30 mouse cellular contexts compared by ENCODE assay signal in genomic region chr12:35890756-35891155, GRCm38 (mm10). TPM values are rescaled to one million over a fixed set of nuclear protein-coding genes. Genes with fewer than 3 reads are reported as not detected.
DNase-seq lines count a peak whose midpoint lies in the region; ATAC-seq and TF ChIP-seq lines count a peak whose summit lies in the region.
"Had no signal": no experiment of that assay in that cellular context is flagged by ENCODE, and none has a peak within 500 bp of the region (broad histone marks: within the 10 kb centered on the region; RNA-seq: fewer than 3 reads in every experiment).

No protein-coding gene starts in this region.

- no peak for TF ChIP-seq POLR2A in myocyte (IDR thresholded peaks at IDR 0.05; ENCODE audit: insufficient read length, low read depth)

- H3K36me3 ChIP-seq in forebrain, embryonic 10.5 days (replicated peaks), result no peaks in the 10 kb centered on the region
- no peaks in the 10 kb centered on the region for H3K36me3 ChIP-seq in forebrain, embryonic 11.5 days (ENCODE audit: control insufficient read depth, insufficient read depth, low read length)
- no peaks in the 10 kb centered on the region for H3K36me3 ChIP-seq in myocyte (ENCODE audit: control insufficient read depth, insufficient read depth)
- H3K36me3 ChIP-seq: embryonic facial prominence, embryonic 10.5 days; embryonic facial prominence, embryonic 12.5 days; forebrain, embryonic 15.5 days; G1E had no signal

- no peak overlapping the region for H3K4me2 ChIP-seq in forebrain, embryonic 11.5 days (ENCODE audit: low read depth, low read length, severe bottlenecking)
- H3K4me2 ChIP-seq in myocyte (ENCODE audit: low read depth), result peak overlapping the region; percentile 6
- H3K4me2 ChIP-seq: embryonic facial prominence, embryonic 12.5 days; forebrain, embryonic 13.5 days; forebrain, embryonic 15.5 days had no signal

- no peaks in the 10 kb centered on the region for H3K27me3 ChIP-seq in forebrain, embryonic 10.5 days (ENCODE audit: poor library complexity, severe bottlenecking)
- H3K27me3 ChIP-seq in forebrain, embryonic 11.5 days (ENCODE audit: control insufficient read depth, insufficient read depth, low read length), result no peaks in the 10 kb centered on the region
- H3K27me3 ChIP-seq in myocyte (ENCODE audit: control insufficient read depth, insufficient read depth, insufficient read length), result no peaks in the 10 kb centered on the region
- H3K27me3 ChIP-seq: CH12.LX; embryonic facial prominence, embryonic 12.5 days; forebrain, embryonic 13.5 days; forebrain, embryonic 15.5 days; Patski had no signal

- no peak overlapping the region for H3K4me3 ChIP-seq in forebrain, embryonic 10.5 days
- H3K4me3 ChIP-seq in forebrain, embryonic 11.5 days (ENCODE audit: low read depth, low read length), result no peak overlapping the region
- no peak overlapping the region for H3K4me3 ChIP-seq in myocyte
- H3K4me3 ChIP-seq: embryonic facial prominence, embryonic 10.5 days; embryonic facial prominence, embryonic 12.5 days; forebrain, embryonic 13.5 days; forebrain, embryonic 15.5 days had no signal

- peaks cover 29% of the 10 kb centered on the region for H3K4me1 ChIP-seq in forebrain, embryonic 10.5 days
- H3K4me1 ChIP-seq in forebrain, embryonic 11.5 days (replicated peaks; ENCODE audit: control insufficient read depth, insufficient read depth, low read length), result peaks cover 13% of the 10 kb centered on the region; the same call in 1 of the 2 replicates
- H3K4me1 ChIP-seq: embryonic facial prominence, embryonic 12.5 days; forebrain, embryonic 15.5 days had no signal

- H3K27ac ChIP-seq in forebrain, embryonic 10.5 days, result 0 out of 2 replicates have a peak overlapping the region, but pooled peaks have one; percentile 33
- H3K27ac ChIP-seq in forebrain, embryonic 11.5 days (ENCODE audit: low read depth, low read length), result no peak overlapping the region
- H3K27ac ChIP-seq: embryonic facial prominence, embryonic 10.5 days; embryonic facial prominence, embryonic 12.5 days; forebrain, embryonic 13.5 days; forebrain, embryonic 15.5 days had no signal

- no peaks in the 10 kb centered on the region for H3K79me2 ChIP-seq in myocyte (ENCODE audit: control insufficient read depth, insufficient read depth)

- H3ac ChIP-seq in myocyte (ENCODE audit: control insufficient read depth, insufficient read length), result no peak overlapping the region

- WGBS in forebrain, embryonic 10.5 days, result 75% methylated on average over 2 of the region's 2 CpGs
- 81% methylated on average over 2 of the region's 2 CpGs for WGBS in forebrain, embryonic 11.5 days

- no peaks in the 10 kb centered on the region for H3K9me3 ChIP-seq in forebrain, embryonic 10.5 days
- H3K9me3 ChIP-seq in forebrain, embryonic 11.5 days (ENCODE audit: control insufficient read depth, low read length), result no peaks in the 10 kb centered on the region
- H3K9me3 ChIP-seq: embryonic facial prominence, embryonic 10.5 days; embryonic facial prominence, embryonic 12.5 days; forebrain, embryonic 13.5 days; forebrain, embryonic 15.5 days had no signal

- DNase-seq in forebrain, embryonic 10.5 days (ENCODE audit: extremely low spot score, low spot score), result no peak
- no peak for DNase-seq in forebrain, embryonic 11.5 days (ENCODE audit: low spot score)
- DNase-seq in gastrocnemius, adult 8-10 months (ENCODE audit: low spot score in 2 of 2), result no peak
- DNase-seq in adrenal gland, postnatal 10 days, result no peak
- DNase-seq: adrenal gland, adult 8-10 months; adrenal gland, postnatal 25 days; B cell, adult 2 months; cerebellum, adult 11 months; cerebellum, adult 18-20 months; cerebellum, adult 8-10 months; cerebellum, adult 9-11 months; cerebellum, postnatal 14 days; cerebellum, postnatal 36 days; forebrain, postnatal 0 days had no signal

- no peak for ATAC-seq in forebrain, embryonic 11.5 days (replicated peaks; ENCODE audit: low FRiP score)
- peak; percentile 72 for ATAC-seq in common myeloid progenitor, adult 5-6 weeks (replicated peaks; ENCODE audit: low read depth, poor library complexity, severe bottlenecking)
- ATAC-seq in megakaryocyte, adult 5-6 weeks (ENCODE audit: poor library complexity, severe bottlenecking), result peak; percentile 78
- ATAC-seq: activated CD4-positive, CD25-positive, alpha-beta regulatory T cell, adult 4 months; CD4-positive, CD25-positive, alpha-beta regulatory T cell, adult 4 months; forebrain, embryonic 13.5 days; forebrain, embryonic 15.5 days; forebrain, postnatal 0 days; Patski had no signal

- H3K9ac ChIP-seq in forebrain, embryonic 11.5 days (ENCODE audit: low read length), result no peak overlapping the region
- H3K9ac ChIP-seq: embryonic facial prominence, embryonic 12.5 days; forebrain, embryonic 13.5 days; forebrain, embryonic 15.5 days; forebrain, postnatal 0 days had no signal

TF ChIP-seq in myocyte, 11 proteins besides CTCF, POLR2A, EP300 and RAD21:
- TF ChIP-seq TCF12 (IDR thresholded peaks at IDR 0.05; ENCODE audit: insufficient read depth, poor library complexity, severe bottlenecking) (no peak), MYOD1 (IDR thresholded peaks at IDR 0.05; ENCODE audit: control insufficient read depth in 1 of 3, insufficient read length in 2 of 3, low read depth in 2 of 3) (no peak), TCF3 (IDR thresholded peaks at IDR 0.05; ENCODE audit: insufficient read length, low read depth) (no peak), SRF (IDR thresholded peaks at IDR 0.05; ENCODE audit: control insufficient read depth, insufficient read length, low read depth) (no peak), MAX (IDR thresholded peaks at IDR 0.05; ENCODE audit: low read depth) (no peak), POLR2AphosphoS2 (IDR thresholded peaks at IDR 0.05; ENCODE audit: insufficient read length, low read depth) (no peak), E2F4 (IDR thresholded peaks at IDR 0.05; ENCODE audit: insufficient read depth) (no peak), USF1 (IDR thresholded peaks at IDR 0.05; ENCODE audit: low read depth) (no peak), CEBPB (IDR thresholded peaks at IDR 0.05; ENCODE audit: insufficient read depth, poor library complexity, severe bottlenecking) (no peak), REST (IDR thresholded peaks at IDR 0.05; ENCODE audit: insufficient read depth, insufficient read length) (no peak), MYOG (IDR thresholded peaks at IDR 0.05; ENCODE audit: control insufficient read depth in 1 of 3, insufficient read depth in 1 of 3, insufficient read length in 2 of 3, low read depth in 2 of 3) (no peak)

RNA-seq across cellular contexts. Expression of gene Agr3, which starts 34.7 kb away (rescaled TPM):
- not detected in 2 replicates for polyA plus RNA-seq in forebrain, embryonic 10.5 days (2016; fragmentation: Nextera tagmentation; extraction: Ambion mirVana)
- 0.32 TPM in 1 of 2 replicates, not detected in the other for polyA plus RNA-seq in forebrain, embryonic 11.5 days (2014; fragmentation: Nextera tagmentation; extraction: Ambion mirVana)
- total RNA-seq in common myeloid progenitor, adult 5-6 weeks (2017), result not detected in 2 replicates
- not detected in 2 replicates for total RNA-seq in megakaryocyte, adult 5-6 weeks (2015)
- not detected in 2 replicates for total RNA-seq in megakaryocyte, adult 5-6 weeks (2017)
- polyA plus RNA-seq in myocyte (2012; fragmentation: generic; extraction: Trizol), result not detected
- total RNA-seq in gastrocnemius, adult 8-10 months (2022), result not detected
- total RNA-seq in adrenal gland, postnatal 10 days (2021), result not detected
- total RNA-seq: adrenal gland, adult 18-20 months; adrenal gland, adult 8-10 months; adrenal gland, postnatal 25 days; adrenal gland, postnatal 4 days; CH12.LX; forebrain, postnatal 0 days had no signal
- polyA plus RNA-seq: activated CD4-positive, CD25-positive, alpha-beta regulatory T cell, adult 4 months; brain, embryonic 14.5 days; CD4-positive, CD25-positive, alpha-beta regulatory T cell, adult 4 months; cortical plate, adult 2 months; forebrain, embryonic 13.5 days; forebrain, embryonic 15.5 days; forebrain, postnatal 0 days; G1E; Patski had no signal
